Mouse (Mus musculus): ENCODE measurements around the gene Slc46a1.

The Slc46a1 gene

GRCm38 (mm10) chr11:78465568-78466180, at the start of gene Slc46a1:
Gene Slc46a1, plus strand, starts transcription at chr11:78465697.
- peak; percentile 57 to 66 for DNase-seq (ENCODE audit: low spot score in 2 of 2)

- no peak for DNase-seq (ENCODE audit: low spot score in 2 of 2)
These were observed 48.6 kb upstream of the Slc46a1 start for GRCm38 (mm10) chr11:78416854-78417253.

GRCm38 (mm10) chr11:78420263-78420889, 45.1 kb upstream of the Slc46a1 start:
- DNase-seq (ENCODE audit: low spot score in 2 of 2) = no peak

GRCm38 (mm10) chr11:78421201-78422009, 44.1 kb upstream of the Slc46a1 start:
- no peak for DNase-seq (ENCODE audit: low spot score in 2 of 2)

GRCm38 (mm10) chr11:78422055-78422819, 43.3 kb upstream of the Slc46a1 start, which contains the start of gene Slc13a2:
Gene Slc13a2, minus strand, starts transcription at chr11:78422217.
- no peak for DNase-seq (ENCODE audit: low spot score in 2 of 2)

GRCm38 (mm10) chr11:78424352-78424751, 41.1 kb upstream of the Slc46a1 start:
- DNase-seq (ENCODE audit: low spot score in 2 of 2) = peak in 1 of 2 experiments; percentile 10

GRCm38 (mm10) chr11:78425572-78425971, 39.9 kb upstream of the Slc46a1 start:
- DNase-seq (ENCODE audit: low spot score in 2 of 2) = no peak

- no peak for DNase-seq (ENCODE audit: low spot score in 2 of 2)
These were observed 37.8 kb upstream of the Slc46a1 start for GRCm38 (mm10) chr11:78427655-78428054.

GRCm38 (mm10) chr11:78428309-78428708, 37.2 kb upstream of the Slc46a1 start:
- no peak for DNase-seq (ENCODE audit: low spot score in 2 of 2)

- no peak for DNase-seq (ENCODE audit: low spot score in 2 of 2)
These were observed 35.2 kb upstream of the Slc46a1 start for GRCm38 (mm10) chr11:78430195-78430878.

- no peak for DNase-seq (ENCODE audit: low spot score in 2 of 2)
These were observed 34.3 kb upstream of the Slc46a1 start for GRCm38 (mm10) chr11:78431176-78431575.

GRCm38 (mm10) chr11:78434052-78434451, 31.4 kb upstream of the Slc46a1 start:
- DNase-seq (ENCODE audit: low spot score in 2 of 2) = no peak

GRCm38 (mm10) chr11:78435776-78436349, 29.6 kb upstream of the Slc46a1 start:
- DNase-seq (ENCODE audit: low spot score in 2 of 2) = no peak

GRCm38 (mm10) chr11:78437182-78437581, 28.3 kb upstream of the Slc46a1 start:
- DNase-seq (ENCODE audit: low spot score in 2 of 2) = no peak

- no peak for DNase-seq (ENCODE audit: low spot score in 2 of 2)
These were observed 27.0 kb upstream of the Slc46a1 start for GRCm38 (mm10) chr11:78438399-78438930.

GRCm38 (mm10) chr11:78443115-78443514, 22.4 kb upstream of the Slc46a1 start:
- no peak for DNase-seq (ENCODE audit: low spot score in 2 of 2)

- no peak for DNase-seq (ENCODE audit: low spot score in 2 of 2)
These were observed 18.3 kb upstream of the Slc46a1 start for GRCm38 (mm10) chr11:78447168-78447567.

- DNase-seq (ENCODE audit: low spot score in 2 of 2) = no peak
These were observed 17.3 kb upstream of the Slc46a1 start for GRCm38 (mm10) chr11:78448242-78448641.

GRCm38 (mm10) chr11:78450337-78450736, 15.2 kb upstream of the Slc46a1 start:
- no peak for DNase-seq (ENCODE audit: low spot score in 2 of 2)

- DNase-seq (ENCODE audit: low spot score in 2 of 2) = peak; percentile 28 to 36
These were observed 11.8 kb upstream of the Slc46a1 start for GRCm38 (mm10) chr11:78453675-78454074.

- no peak for DNase-seq (ENCODE audit: low spot score in 2 of 2)
These were observed 11.2 kb upstream of the Slc46a1 start for GRCm38 (mm10) chr11:78454276-78454675.
